Mouse (Mus musculus) small intestine, adult 2 months (tissue): Measurements from ENCODE around the gene Hsd3b6. TPM values are rescaled to one million over a fixed set of nuclear protein-coding genes. Genes with fewer than 3 reads are reported as not detected.
"Not testable (repeated sequence)": the region's sequence is repeated elsewhere in the genome, so short reads cannot be mapped to it uniquely, and the experiment has no call there.

Source experiments
- H3K27ac ChIP-seq: fragments of 200-500 bp; 2 replicates; pipeline ENCODE4 v1.5.1; 2012; ENCODE audit warnings: low read depth, low read length, control low read depth, inconsistent platforms; ENCODE audit not compliant: insufficient read depth
- H3K27me3 ChIP-seq: fragments of 200-500 bp; 2 replicates; pipeline ENCODE4 v1.6.1; 2012; ENCODE audit warnings: mild to moderate bottlenecking, moderate library complexity, low read length, inconsistent platforms; ENCODE audit not compliant: control insufficient read depth, insufficient read depth
- H3K36me3 ChIP-seq: fragments of 200-500 bp; 2 replicates; pipeline ENCODE4 v1.6.1; 2012; ENCODE audit warnings: mild to moderate bottlenecking, low read length, control low read depth, inconsistent platforms; ENCODE audit not compliant: control insufficient read depth, insufficient read depth
- H3K4me1 ChIP-seq: fragments of 200-500 bp; 2 replicates; pipeline ENCODE4 v1.6.1; 2012; ENCODE audit warnings: low read length, inconsistent platforms, mixed read lengths; ENCODE audit not compliant: control insufficient read depth, insufficient read depth, insufficient read length
- H3K4me3 ChIP-seq: fragments of 200-500 bp; 2 replicates; pipeline ENCODE4 v1.5.1; 2012; ENCODE audit warnings: low read depth, mild to moderate bottlenecking, control low read depth, inconsistent platforms, low read length, moderate library complexity
- CTCF ChIP-seq: fragments of 200-500 bp; IDR thresholded peaks from 2 replicates; pipeline ENCODE4 v1.5.1; 2012; ENCODE audit warnings: low read depth, mild to moderate bottlenecking, control low read depth, inconsistent platforms, low read length, moderate library complexity, mixed read lengths; ENCODE audit not compliant: insufficient replicate concordance, insufficient read length; ENCODE audit errors: extremely low read depth
- POLR2A ChIP-seq: fragments of 200-500 bp; IDR thresholded peaks from 2 replicates; pipeline ENCODE4 v1.6.1; 2012; ENCODE audit warnings: low read depth, mild to moderate bottlenecking, control low read depth, inconsistent platforms, low read length, moderate library complexity
- WGBS: fragments of 180-500 bp; shearing (Covaris S2); methylation state at CpG from one replicate; pipeline ENCODE4 v1.1.7; 2018; 5-methylcytosine and 5-hydroxymethylcytosine counted together
- polyA plus RNA-seq: library from polyadenylated mRNA; depleted of rRNA; stranded (reverse); fragments of >200 nt; gene quantifications from 2 replicates; pipeline ENCODE4 v1.2.3, GENCODE M21; 2012

Hsd3b6 gene
- polyA plus RNA-seq, 1 experiment, result not detected

DNA sequence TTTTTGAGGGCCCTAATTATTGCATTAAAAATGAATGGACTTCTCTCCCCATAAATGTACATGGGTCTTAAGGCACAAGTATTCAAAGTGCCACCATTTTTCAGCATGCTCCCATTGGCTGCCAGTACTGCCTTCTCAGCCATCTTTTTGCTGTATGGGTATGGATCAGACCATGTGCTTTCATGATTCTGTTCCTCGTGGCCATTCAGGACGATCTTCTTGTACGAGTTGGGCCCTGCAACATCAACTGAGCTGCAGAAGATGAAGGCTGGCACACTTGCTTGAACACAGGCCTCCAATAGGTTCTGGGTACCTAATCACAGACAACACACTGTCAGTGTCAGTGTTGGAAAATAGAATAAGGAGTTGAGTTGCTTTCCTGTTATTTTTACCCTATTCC is 38.8 kb upstream of the Hsd3b6 start:
- no peak for TF ChIP-seq POLR2A
- no peak for TF ChIP-seq CTCF
- no peaks in the 10 kb centered on the region for H3K36me3 ChIP-seq
- no peak overlapping the region for H3K27ac ChIP-seq
- no peaks in the 10 kb centered on the region; the same call in 1 of the 2 replicates for H3K27me3 ChIP-seq
- 93% methylated on average over 3 of the region's 3 CpGs for WGBS
- H3K4me3 ChIP-seq, result no peak overlapping the region
- H3K4me1 ChIP-seq, result no peaks in the 10 kb centered on the region

DNA sequence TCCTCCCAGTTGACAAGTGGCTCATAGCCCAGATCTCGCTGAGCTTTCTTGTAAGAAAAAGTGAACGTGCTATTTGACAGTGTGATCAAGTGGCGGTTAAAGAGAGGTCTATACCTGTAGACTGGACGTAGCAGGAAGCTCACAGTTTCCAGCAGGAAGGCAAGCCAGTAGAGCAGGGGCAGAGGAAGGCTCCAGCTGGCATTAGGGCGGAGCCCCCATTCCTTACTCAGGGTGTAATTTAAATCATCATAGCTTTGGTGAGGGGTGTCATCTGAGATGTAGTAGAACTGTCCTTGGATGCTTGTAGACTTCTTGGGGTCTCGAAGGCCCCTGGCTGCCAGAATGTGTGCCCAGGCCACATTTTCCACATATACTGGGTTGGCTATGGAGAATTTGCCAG is 38.4 kb upstream of the Hsd3b6 start:
- TF ChIP-seq CTCF (no peak), POLR2A (no peak)
- no peaks in the 10 kb centered on the region for H3K36me3 ChIP-seq
- H3K4me3 ChIP-seq, result no peak overlapping the region
- 89% methylated on average over 6 of the region's 6 CpGs for WGBS
- no peak overlapping the region for H3K27ac ChIP-seq
- H3K4me1 ChIP-seq, result no peaks in the 10 kb centered on the region
- no peaks in the 10 kb centered on the region; the same call in 1 of the 2 replicates for H3K27me3 ChIP-seq

DNA sequence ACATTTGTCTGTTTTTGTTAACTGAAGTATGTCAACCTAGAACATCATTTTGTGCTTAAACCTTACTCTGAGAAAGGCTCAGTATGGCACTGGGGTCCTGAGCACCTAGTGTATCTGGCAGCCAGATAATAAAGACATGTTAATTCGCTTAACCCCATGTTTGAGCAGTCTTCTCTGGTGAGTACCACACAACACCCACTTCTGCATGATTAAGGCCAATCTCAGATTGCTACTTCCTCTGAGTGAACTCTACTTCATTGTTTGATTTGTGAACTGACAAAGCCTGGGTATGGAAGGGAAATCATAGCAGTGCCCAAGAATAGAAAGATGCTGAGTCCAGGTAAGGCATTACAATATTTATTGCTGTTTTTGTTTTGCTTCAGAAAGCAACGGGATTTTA is 37.6 kb upstream of the Hsd3b6 start:
- Histone ChIP-seq H3K27me3 (no peaks in the 10 kb centered on the region; the same call in 1 of the 2 replicates), H3K36me3 (no peaks in the 10 kb centered on the region), H3K27ac (no peak overlapping the region), H3K4me3 (no peak overlapping the region), H3K4me1 (no peaks in the 10 kb centered on the region)
- WGBS, result 69% methylated on average over 2 of the region's 2 CpGs
- TF ChIP-seq POLR2A (no peak), CTCF (no peak)

DNA sequence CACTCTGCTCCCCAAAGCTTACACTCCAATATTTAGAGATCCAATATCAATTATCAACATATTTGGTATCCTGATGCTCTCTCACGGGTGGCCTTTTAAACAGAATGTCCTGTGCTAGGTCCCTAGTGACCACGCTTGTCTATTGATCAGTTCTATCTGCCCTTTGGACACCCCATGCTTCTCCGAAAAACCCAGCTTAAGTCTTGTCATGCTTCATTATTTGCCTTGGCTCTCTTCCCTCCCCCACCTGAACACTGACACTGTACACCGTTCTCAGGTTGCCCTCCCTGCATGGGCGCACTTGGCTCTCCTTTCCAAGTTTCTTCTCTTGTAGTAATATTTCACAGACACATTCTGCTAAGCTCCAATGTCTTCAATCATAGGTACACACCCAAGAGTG is 36.0 kb upstream of the Hsd3b6 start:
- Histone ChIP-seq H3K4me1 (no peaks in the 10 kb centered on the region), H3K27ac (no peak overlapping the region), H3K27me3 (no peaks in the 10 kb centered on the region; the same call in 1 of the 2 replicates), H3K36me3 (no peaks in the 10 kb centered on the region), H3K4me3 (no peak overlapping the region)
- 70% methylated on average over 5 of the region's 5 CpGs for WGBS
- no peak for TF ChIP-seq POLR2A
- TF ChIP-seq CTCF, result no peak

DNA sequence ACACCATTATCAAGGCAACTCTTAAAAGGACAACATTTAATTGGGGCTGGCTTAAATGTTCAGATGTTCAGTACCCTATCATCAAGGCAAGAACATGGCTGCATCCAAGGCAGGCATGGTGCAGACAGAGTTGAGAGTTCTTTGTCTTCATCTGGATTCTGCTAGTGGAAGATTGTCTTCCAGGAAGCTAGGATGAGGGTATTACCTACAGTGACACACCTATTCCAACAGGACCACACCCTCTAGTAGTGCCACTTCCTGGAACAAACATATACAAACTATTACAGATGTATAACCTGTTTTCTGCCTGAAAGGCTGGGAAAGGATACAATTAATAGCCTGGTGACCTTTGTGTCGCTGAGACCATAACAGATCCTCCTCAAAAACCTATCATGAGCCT is 34.7 kb upstream of the Hsd3b6 start:
- 78% methylated on average over 1 of the region's 1 CpGs for WGBS
- H3K27me3 ChIP-seq, result no peaks in the 10 kb centered on the region; the same call in 1 of the 2 replicates

DNA sequence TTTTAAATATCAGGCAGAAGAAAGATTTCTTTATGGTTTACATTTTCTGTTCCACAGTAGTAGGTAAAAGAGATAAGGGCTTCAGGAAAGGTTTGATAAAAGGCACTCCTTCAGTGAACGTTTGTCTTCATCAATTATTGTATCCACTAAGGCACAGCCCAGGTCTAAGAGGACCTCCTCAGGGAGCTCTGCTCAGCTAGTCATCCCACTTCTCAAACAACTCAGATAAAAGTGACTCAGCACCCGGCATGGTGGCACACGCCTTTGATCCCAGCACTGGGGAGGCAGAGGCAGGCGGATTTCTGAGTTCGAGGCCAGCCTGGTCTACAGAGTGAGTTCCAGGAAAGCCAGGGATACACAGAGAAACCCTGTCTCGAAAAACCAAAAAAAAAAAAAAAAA is 1.6 kb downstream of the Hsd3b6 start:
- not testable (repeated sequence) for H3K27me3 ChIP-seq, H3K4me3 ChIP-seq, H3K27ac ChIP-seq, H3K36me3 ChIP-seq, H3K4me1 ChIP-seq
- WGBS, result 60% methylated on average over 6 of the region's 6 CpGs

More for the DNA sequence above, 34.7 kb upstream of the Hsd3b6 start:
- Histone ChIP-seq H3K4me1 (no peaks in the 10 kb centered on the region), H3K27ac (no peak overlapping the region), H3K4me3 (no peak overlapping the region), H3K36me3 (no peaks in the 10 kb centered on the region)
- no peak for TF ChIP-seq POLR2A
- no peak for TF ChIP-seq CTCF

DNA sequence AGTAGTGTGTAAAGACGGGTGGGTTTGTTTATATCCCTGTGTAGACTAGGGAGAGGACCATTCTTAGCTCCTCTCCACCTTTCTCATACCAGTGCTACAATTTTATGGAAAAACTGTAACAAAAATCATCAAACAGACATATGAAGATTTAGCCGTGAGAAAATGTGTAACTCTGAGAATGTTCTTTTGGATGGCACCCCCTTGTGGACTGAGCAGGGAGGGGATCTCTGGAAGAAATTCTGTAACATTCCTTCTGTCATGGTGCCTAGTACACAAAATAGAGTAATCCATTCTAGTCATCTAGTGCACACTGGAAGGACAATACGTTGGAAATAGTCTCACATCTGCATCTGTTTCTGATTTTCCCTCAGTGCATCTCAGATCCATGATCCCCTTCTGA is 9.2 kb downstream of the Hsd3b6 start:
- not testable (repeated sequence) for H3K27ac ChIP-seq, H3K36me3 ChIP-seq, H3K27me3 ChIP-seq, H3K4me3 ChIP-seq, H3K4me1 ChIP-seq
- 30% methylated on average over 3 of the region's 3 CpGs for WGBS

DNA sequence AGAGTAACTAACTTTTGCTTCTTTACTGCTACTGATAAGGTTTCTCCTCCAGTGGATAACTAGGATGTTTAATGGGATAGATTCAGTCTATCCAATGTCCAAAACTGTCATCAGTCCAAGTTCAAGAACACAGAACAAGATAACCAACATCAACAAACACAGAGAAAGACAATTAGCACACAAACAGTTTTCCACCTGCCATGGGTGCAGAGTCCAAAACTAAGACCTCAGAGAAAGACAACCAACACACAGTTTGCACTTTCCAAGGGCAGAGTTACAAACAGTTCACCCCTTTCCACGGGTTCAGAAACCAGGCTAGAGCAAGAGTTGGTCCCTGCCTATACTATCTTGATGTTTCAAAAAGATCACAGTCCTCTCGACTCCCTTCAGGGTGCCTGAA is 27.7 kb downstream of the Hsd3b6 start:
- WGBS, result 37% methylated on average over 2 of the region's 2 CpGs
- TF ChIP-seq CTCF (no peak), POLR2A (no peak)
- no peaks in the 10 kb centered on the region for H3K27me3 ChIP-seq
- H3K36me3 ChIP-seq, result no peaks in the 10 kb centered on the region
- no peak overlapping the region for H3K4me3 ChIP-seq
- H3K27ac ChIP-seq, result no peak overlapping the region
- H3K4me1 ChIP-seq, result peaks cover 6% of the 10 kb centered on the region; the same call in 1 of the 2 replicates
